Mouse (Mus musculus) CH12.LX (cell line): Measurements from ENCODE around the gene Kdelr1.

Source experiments
- CHD2 ChIP-seq: IDR thresholded peaks from 2 replicates; pipeline ENCODE4 v1.6.1; 2011; ENCODE audit warnings: low read length, improper control_type of control experiment
- CTCF ChIP-seq, 2 experiments: IDR thresholded peaks in 1 of 2; conservative IDR thresholded peaks in 1 of 2; 2 replicates each; pipeline ENCODE4 v1.5.1; 2011 to 2012; ENCODE audit warnings: low read depth in 2 of 2, low read length in 2 of 2, improper control_type of control experiment in 1 of 2, inconsistent platforms in 1 of 2, mild to moderate bottlenecking in 1 of 2, moderate library complexity in 1 of 2
- EP300 ChIP-seq: IDR thresholded peaks from 2 replicates; pipeline ENCODE4 v1.6.1; 2011; ENCODE audit warnings: low read length, improper control_type of control experiment
- HCFC1 ChIP-seq: IDR thresholded peaks from 2 replicates; pipeline ENCODE4 v1.6.1; 2012; ENCODE audit warnings: low read depth, mild to moderate bottlenecking, inconsistent platforms, low read length, improper control_type of control experiment
- MAFK ChIP-seq: IDR thresholded peaks from 2 replicates; pipeline ENCODE4 v1.6.1; 2011; ENCODE audit warnings: low read length, improper control_type of control experiment; ENCODE audit not compliant: insufficient replicate concordance
- NELFE ChIP-seq: IDR thresholded peaks from 2 replicates; pipeline ENCODE4 v1.6.1; 2011; ENCODE audit warnings: low read depth, low read length, improper control_type of control experiment
- POLR2A ChIP-seq: IDR thresholded peaks from 2 replicates; pipeline ENCODE4 v1.6.1; 2011; ENCODE audit warnings: low read depth, mild to moderate bottlenecking, improper control_type of control experiment, low read length
- TBP ChIP-seq: conservative IDR thresholded peaks from 2 replicates; pipeline ENCODE4 v1.6.1; 2011; ENCODE audit warnings: low read depth, low read length, improper control_type of control experiment
- USF2 ChIP-seq: conservative IDR thresholded peaks from 2 replicates; pipeline ENCODE4 v1.6.1; 2011; ENCODE audit warnings: low read depth, low read length, improper control_type of control experiment
- ZC3H11A ChIP-seq: IDR thresholded peaks from 2 replicates; pipeline ENCODE4 v1.6.1; 2012; ENCODE audit warnings: low read depth, mild to moderate bottlenecking, inconsistent platforms, low read length, improper control_type of control experiment
- ZNF384 ChIP-seq: IDR thresholded peaks from 2 replicates; pipeline ENCODE4 v1.6.1; 2012; ENCODE audit warnings: low read depth, low read length, improper control_type of control experiment, inconsistent platforms

GRCm38 (mm10) chr7:45880531-45880930 is 8.0 kb downstream of the Kdelr1 start:
- no peak for TF ChIP-seq CTCF (conservative IDR thresholded peaks at IDR 0.05 in 1 of 2, IDR thresholded peaks at IDR 0.05 in 1 of 2; ENCODE audit: low read depth in 2 of 2, low read length in 2 of 2)
- TF ChIP-seq ZC3H11A = no peak
- TF ChIP-seq USF2 = no peak
- no peak for TF ChIP-seq ZNF384
- no peak for TF ChIP-seq POLR2A
- no peak for TF ChIP-seq TBP
- TF ChIP-seq NELFE = no peak
- no peak for TF ChIP-seq EP300
- TF ChIP-seq MAFK = no peak
- no peak for TF ChIP-seq CHD2
- no peak for TF ChIP-seq HCFC1
